Mouse (Mus musculus): Measurements from ENCODE around the gene Dscam.

Dscam gene

GRCm38 (mm10) chr16:97170513-97171081, at the start of gene Dscam:
Gene Dscam, minus strand, starts transcription at chr16:97170752.
- no peak for DNase-seq (ENCODE audit: low read depth, low spot score)

GRCm38 (mm10) chr16:97219381-97219780, 48.8 kb upstream of the Dscam start:
- no peak for DNase-seq (ENCODE audit: low read depth, low spot score)

- no peak for DNase-seq (ENCODE audit: low read depth, low spot score)
Observed at GRCm38 (mm10) chr16:97209997-97210396, 39.4 kb upstream of the Dscam start.

- no peak for DNase-seq (ENCODE audit: low read depth, low spot score)
Observed at GRCm38 (mm10) chr16:97208276-97208675, 37.7 kb upstream of the Dscam start.

- DNase-seq (ENCODE audit: low read depth, low spot score) = no peak
Observed at GRCm38 (mm10) chr16:97204090-97204489, 33.5 kb upstream of the Dscam start.

- DNase-seq (ENCODE audit: low read depth, low spot score) = no peak
Observed at GRCm38 (mm10) chr16:97203554-97203953, 33.0 kb upstream of the Dscam start.

GRCm38 (mm10) chr16:97194630-97195029, 24.1 kb upstream of the Dscam start:
- DNase-seq (ENCODE audit: low read depth, low spot score) = no peak

- DNase-seq (ENCODE audit: low read depth, low spot score) = no peak
Observed at GRCm38 (mm10) chr16:97194179-97194578, 23.6 kb upstream of the Dscam start.

GRCm38 (mm10) chr16:97192296-97192695, 21.7 kb upstream of the Dscam start:
- no peak for DNase-seq (ENCODE audit: low read depth, low spot score)

GRCm38 (mm10) chr16:97190604-97191003, 20.1 kb upstream of the Dscam start:
- DNase-seq (ENCODE audit: low read depth, low spot score) = no peak

GRCm38 (mm10) chr16:97171500-97171899, 948 bp upstream of the Dscam start:
- no peak for DNase-seq (ENCODE audit: low read depth, low spot score)

- DNase-seq (ENCODE audit: low read depth, low spot score) = no peak
Observed at GRCm38 (mm10) chr16:97169901-97170512, 545 bp downstream of the Dscam start.

- DNase-seq (ENCODE audit: low read depth, low spot score) = no peak
Observed at GRCm38 (mm10) chr16:97168614-97169013, 1.9 kb downstream of the Dscam start.

- no peak for DNase-seq (ENCODE audit: low read depth, low spot score)
Observed at GRCm38 (mm10) chr16:97168030-97168429, 2.5 kb downstream of the Dscam start.

GRCm38 (mm10) chr16:97166166-97166565, 4.4 kb downstream of the Dscam start:
- DNase-seq (ENCODE audit: low read depth, low spot score) = no peak

- DNase-seq (ENCODE audit: low read depth, low spot score) = no peak
Observed at GRCm38 (mm10) chr16:97165444-97166121, 5.0 kb downstream of the Dscam start.

- DNase-seq (ENCODE audit: low read depth, low spot score) = no peak
Observed at GRCm38 (mm10) chr16:97158279-97158678, 12.3 kb downstream of the Dscam start.

GRCm38 (mm10) chr16:97144544-97145194, 25.9 kb downstream of the Dscam start:
- no peak for DNase-seq (ENCODE audit: low read depth, low spot score)

GRCm38 (mm10) chr16:97141943-97142342, 28.6 kb downstream of the Dscam start:
- DNase-seq (ENCODE audit: low read depth, low spot score) = no peak

GRCm38 (mm10) chr16:97135003-97135827, 35.3 kb downstream of the Dscam start:
- DNase-seq (ENCODE audit: low read depth, low spot score) = no peak

- DNase-seq (ENCODE audit: low read depth, low spot score) = no peak
Observed at GRCm38 (mm10) chr16:97127296-97127695, 43.3 kb downstream of the Dscam start.

- no peak for DNase-seq (ENCODE audit: low read depth, low spot score)
Observed at GRCm38 (mm10) chr16:97110028-97110427, 60.5 kb downstream of the Dscam start.

Measured in brain, embryonic 18.5 days (tissue).